Mouse (Mus musculus) thymus, adult 2 months (tissue): ENCODE results near the gene Atp6v0a4.

ENCODE experiments used
- CTCF ChIP-seq: fragments of 200-500 bp; IDR thresholded peaks from 2 replicates; pipeline ENCODE4 v1.5.1; 2012; ENCODE audit warnings: mild to moderate bottlenecking, control low read depth, low read length, moderate library complexity, borderline replicate concordance; ENCODE audit not compliant: control insufficient read depth, poor library complexity, insufficient read depth; ENCODE audit errors: extremely low read depth
- POLR2A ChIP-seq: fragments of 200-500 bp; IDR thresholded peaks from 2 replicates; pipeline ENCODE4 v1.6.1; 2012; ENCODE audit warnings: mild to moderate bottlenecking, low read length, control low read depth, moderate library complexity; ENCODE audit not compliant: control insufficient read depth, poor library complexity, insufficient read depth; ENCODE audit errors: extremely low read depth

DNA sequence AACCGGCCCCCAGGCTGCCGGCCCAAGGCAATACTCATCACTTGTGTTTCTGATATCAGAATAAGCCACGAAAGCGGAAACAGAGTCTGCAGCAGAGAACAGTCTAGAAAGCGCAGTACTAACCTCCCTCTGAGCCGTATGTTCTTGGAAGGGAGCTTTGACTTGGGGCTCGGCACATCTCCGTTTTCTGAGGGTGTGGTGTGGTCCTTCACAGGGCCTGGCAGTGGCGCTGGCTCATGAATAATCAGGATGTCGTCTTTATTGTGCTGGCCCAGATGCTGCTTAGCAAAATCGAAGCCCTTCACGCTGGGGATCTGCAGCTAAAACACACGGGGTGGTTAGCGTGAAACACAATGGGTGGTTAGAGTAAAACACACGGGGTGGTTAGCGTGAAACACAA lies 33.5 kb upstream of the Atp6v0a4 start:
- TF ChIP-seq CTCF (no peak), POLR2A (no peak)
